29 mouse cellular contexts compared by ENCODE assay signal in genomic region chr1:152273430-152273829, GRCm38 (mm10).
DNase-seq lines count a peak whose midpoint lies in the region; ATAC-seq and TF ChIP-seq lines count a peak whose summit lies in the region.
"Had no signal": no experiment of that assay in that cellular context is flagged by ENCODE, and none has a peak within 500 bp of the region (broad histone marks: within the 10 kb centered on the region; RNA-seq: fewer than 3 reads in every experiment).

No protein-coding gene starts in this region.

- H3K9me3 ChIP-seq in liver, embryonic 15.5 days (replicated peaks), result no peaks in the 10 kb centered on the region
- no peaks in the 10 kb centered on the region for H3K9me3 ChIP-seq in liver, embryonic 12.5 days (replicated peaks)
- H3K9me3 ChIP-seq: forebrain, embryonic 10.5 days; heart, embryonic 12.5 days; hindbrain, embryonic 10.5 days; intestine, embryonic 15.5 days; limb, embryonic 10.5 days; liver, embryonic 13.5 days; midbrain, embryonic 15.5 days; neural tube, embryonic 13.5 days had no signal

- H3K4me2 ChIP-seq in liver, embryonic 15.5 days, result no peak overlapping the region
- H3K4me2 ChIP-seq in liver, embryonic 12.5 days, result no peak overlapping the region
- H3K4me2 ChIP-seq: heart, embryonic 12.5 days; intestine, embryonic 15.5 days; liver, embryonic 13.5 days; midbrain, embryonic 15.5 days; neural tube, embryonic 13.5 days had no signal

- H3K4me1 ChIP-seq in liver, embryonic 15.5 days (replicated peaks), result no peaks in the 10 kb centered on the region; the same call in 1 of the 2 replicates
- H3K4me1 ChIP-seq in liver, embryonic 12.5 days, result no peaks in the 10 kb centered on the region
- H3K4me1 ChIP-seq: forebrain, embryonic 10.5 days; hindbrain, embryonic 10.5 days; intestine, embryonic 15.5 days; limb, embryonic 10.5 days; liver, embryonic 13.5 days; midbrain, embryonic 15.5 days; neural tube, embryonic 13.5 days had no signal

- CTCF ChIA-PET in Patski (lab: Charles Lee), result no interaction called here

- H3K9ac ChIP-seq in liver, embryonic 15.5 days, result no peak overlapping the region
- no peak overlapping the region for H3K9ac ChIP-seq in liver, embryonic 12.5 days
- H3K9ac ChIP-seq: heart, embryonic 12.5 days; intestine, embryonic 15.5 days; liver, embryonic 13.5 days; midbrain, embryonic 15.5 days; neural tube, embryonic 13.5 days had no signal

- H3K27ac ChIP-seq in liver, embryonic 15.5 days (replicated peaks), result no peak overlapping the region
- H3K27ac ChIP-seq in liver, embryonic 12.5 days, result no peak overlapping the region
- H3K27ac ChIP-seq: forebrain, embryonic 10.5 days; hindbrain, embryonic 10.5 days; intestine, embryonic 15.5 days; limb, embryonic 10.5 days; liver, embryonic 13.5 days; midbrain, embryonic 15.5 days; neural tube, embryonic 13.5 days had no signal

- TF ChIP-seq CTCF in Patski (IDR thresholded peaks at IDR 0.05), result no peak

- H3K4me3 ChIP-seq in liver, embryonic 15.5 days (replicated peaks), result no peak overlapping the region
- H3K4me3 ChIP-seq in liver, embryonic 12.5 days, result no peak overlapping the region
- H3K4me3 ChIP-seq: forebrain, embryonic 10.5 days; heart, embryonic 12.5 days; hindbrain, embryonic 10.5 days; intestine, embryonic 15.5 days; limb, embryonic 10.5 days; liver, embryonic 13.5 days; midbrain, embryonic 15.5 days; myocyte; neural tube, embryonic 13.5 days had no signal

- no peaks in the 10 kb centered on the region for H3K27me3 ChIP-seq in liver, embryonic 15.5 days
- H3K27me3 ChIP-seq in liver, embryonic 12.5 days (replicated peaks), result no peaks in the 10 kb centered on the region
- no peaks in the 10 kb centered on the region for H3K27me3 ChIP-seq in Patski
- H3K27me3 ChIP-seq: CH12.LX; heart, embryonic 12.5 days; intestine, embryonic 15.5 days; liver, embryonic 13.5 days; midbrain, embryonic 15.5 days; neural tube, embryonic 13.5 days had no signal

- DNase-seq in kidney, adult 11 months, result peak; percentile 8
- no peak for DNase-seq in kidney, postnatal 10 days
- peak; percentile 17 for DNase-seq in Patski (ENCODE audit: low read depth, low spot score)
- peak; percentile 30 for DNase-seq in kidney, postnatal 14 days
- DNase-seq in thymus, postnatal 0 days (ENCODE audit: low spot score), result no peak
- DNase-seq: B cell, adult 2 months; cerebellum, adult 11-12 months; cerebellum, postnatal 10 days; gastrocnemius, postnatal 10 days; heart, postnatal 10 days; liver, embryonic 13.5 days; lung, postnatal 36 days; retina, postnatal 1 day; thymus, postnatal 36 days had no signal

- WGBS in liver, embryonic 15.5 days (ENCODE audit: insufficient replicate concordance), result 63% methylated on average over 1 of the region's 1 CpGs
- 83% methylated on average over 1 of the region's 1 CpGs for WGBS in liver, embryonic 12.5 days (ENCODE audit: insufficient replicate concordance)

- ATAC-seq in liver, embryonic 15.5 days (ENCODE audit: insufficient read depth), result peak; percentile 18; the same call in 1 of the 2 replicates
- ATAC-seq in liver, embryonic 12.5 days, result no peak
- ATAC-seq in Patski, result peak; percentile 42
- ATAC-seq: activated CD4-positive, CD25-positive, alpha-beta regulatory T cell, adult 4 months; forebrain, embryonic 16.5 days; hindbrain, embryonic 16.5 days; intestine, embryonic 15.5 days; midbrain, embryonic 15.5 days had no signal

- in situ Hi-C loops in Patski (cut with MboI; ENCODE audit: low pct_unique_long_range_greater_than_20kb), result no loop called here

- no peaks in the 10 kb centered on the region for H3K36me3 ChIP-seq in liver, embryonic 15.5 days (replicated peaks)
- no peaks in the 10 kb centered on the region for H3K36me3 ChIP-seq in liver, embryonic 12.5 days
- H3K36me3 ChIP-seq: forebrain, embryonic 10.5 days; G1E; heart, embryonic 12.5 days; hindbrain, embryonic 10.5 days; intestine, embryonic 15.5 days; limb, embryonic 10.5 days; liver, embryonic 13.5 days; midbrain, embryonic 15.5 days; neural tube, embryonic 13.5 days had no signal

- POLR2A ChIA-PET in Patski (lab: Charles Lee), result interaction anchor here (0.5 kb wide), 1 partner anchor 843 kb away, joined by 6 read pairs; no protein-coding TSS in a partner anchor

Comparison
In these comparisons a context has a peak if more than half of its experiments do, and no peak if none do; other contexts are left out.
1. DNase-seq: peak in kidney, adult 11 months (single experiment), Patski (single experiment) and kidney, postnatal 14 days (single experiment); none in kidney, postnatal 10 days (single experiment) and thymus, postnatal 0 days (single experiment).